Mouse (Mus musculus) lung, postnatal 0 days (tissue): Measurements from ENCODE around the gene H2afv.

Experiments used
- CTCF ChIP-seq: IDR thresholded peaks from 2 replicates; pipeline ENCODE4 v1.5.1; 2016; ENCODE audit warnings: antibody characterized with exemption, mild to moderate bottlenecking
- EP300 ChIP-seq: IDR thresholded peaks from 2 replicates; pipeline ENCODE4 v1.6.1; 2016; ENCODE audit warnings: antibody characterized with exemption, mild to moderate bottlenecking, control low read depth

DNA sequence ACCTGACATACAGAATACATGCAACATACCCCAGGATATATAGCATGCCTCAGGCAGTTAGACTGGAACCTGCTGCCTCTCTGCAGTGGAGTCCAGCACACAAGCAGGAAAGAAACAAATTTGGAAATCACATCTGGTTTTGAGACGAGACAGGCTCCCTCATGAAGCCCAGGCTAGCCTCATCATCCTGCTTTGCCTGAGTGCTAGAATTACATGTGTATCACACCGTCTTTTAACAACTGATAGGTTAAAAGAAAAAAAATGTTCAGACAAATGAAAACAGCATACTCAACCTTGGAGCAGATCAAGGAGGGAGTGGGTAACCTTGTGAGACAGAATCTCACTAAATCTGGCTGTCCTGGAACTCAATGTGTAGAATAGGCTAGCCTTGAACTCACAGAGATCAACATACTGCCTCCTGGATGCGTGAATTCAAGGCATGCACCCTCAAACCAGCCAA, 37.1 kb downstream of the H2afv start:
- TF ChIP-seq CTCF (no peak), EP300 (no peak)
